Mouse (Mus musculus) T-cell, adult 66 days (primary cell): ENCODE measurements around the gene Timm44. TPM values are rescaled to one million over a fixed set of nuclear protein-coding genes. Genes with fewer than 3 reads are reported as not detected.

Experiments used
- total RNA-seq, 2 experiments: library from RNA; stranded (reverse); gene quantifications; 3 replicates in 1 of 2; 4 replicates in 1 of 2; pipeline ENCODE4 v1.2.4; 2023

Timm44 gene
- total RNA-seq: 10 to 100 TPM; 70.9 to 83.2 TPM

GRCm38 (mm10) chr8:4275275-4276110 lies at the start of gene Timm44:
Gene Timm44 (minus strand): TSS chr8:4275913.

GRCm38 (mm10) chr8:4324983-4325750 lies 49.5 kb upstream of the Timm44 start, which contains the start of the genes Ccl25 and Elavl1:
Gene Ccl25 (plus strand): TSS chr8:4325210.
Gene Elavl1 (minus strand): TSS chr8:4325413.

GRCm38 (mm10) chr8:4259125-4259804 lies 16.4 kb downstream of the Timm44 start, which contains the start of gene Ctxn1:
Gene Ctxn1 (minus strand): TSS chr8:4259274.

GRCm38 (mm10) chr8:4252934-4253841 lies 22.5 kb downstream of the Timm44 start, which contains the start of gene Snapc2:
Gene Snapc2 (plus strand): TSS chr8:4253080.

GRCm38 (mm10) chr8:4247951-4248540 lies 27.7 kb downstream of the Timm44 start, which contains the start of gene Tgfbr3l:
Gene Tgfbr3l (plus strand): TSS chr8:4248214.

GRCm38 (mm10) chr8:4238434-4239192 lies 37.1 kb downstream of the Timm44 start, which contains the start of the genes Map2k7 and Gm49320:
Gene Map2k7 (plus strand): TSS chr8:4238740.
Gene Gm49320 (plus strand): TSS chr8:4238865.

GRCm38 (mm10) chr8:4226739-4227347 lies 48.9 kb downstream of the Timm44 start, which contains the start of gene Lrrc8e:
Gene Lrrc8e (plus strand): TSS chr8:4226827.

GRCm38 (mm10) chr8:4216791-4217621 lies 58.7 kb downstream of the Timm44 start, which contains the start of gene Prr36:
Gene Prr36 (minus strand): TSS chr8:4217459.

Other genes starting within 250 kb of the Timm44 start
- gene Cd209f, start 170.1 kb downstream of the Timm44 start, total RNA-seq: not detected
- not detected for gene Cd209g, start 141.8 kb downstream of the Timm44 start, total RNA-seq
- 10 to 100 TPM; 20.4 to 25.1 TPM for gene Evi5l, start 109.3 kb downstream of the Timm44 start, total RNA-seq
- under 1 TPM; 0.15 to 0.38 TPM for gene Prr36, start 58.5 kb downstream of the Timm44 start, total RNA-seq
- gene Lrrc8e, start 49.1 kb downstream of the Timm44 start, total RNA-seq: not detected
- 100 to 1,000 TPM; 131 to 134 TPM for gene Map2k7, start 37.2 kb downstream of the Timm44 start, total RNA-seq
- 1 to 10 TPM in 1 of 2 experiments, not detected in 1; 3.9 TPM for gene Gm49320, start 37.0 kb downstream of the Timm44 start, total RNA-seq
- 10 to 100 TPM; 36.5 to 43.9 TPM for gene Tgfbr3l, start 27.7 kb downstream of the Timm44 start, total RNA-seq
- 10 to 100 TPM; 17.9 to 20.3 TPM for gene Snapc2, start 22.8 kb downstream of the Timm44 start, total RNA-seq
- 1 to 10 TPM; 1.6 to 3.1 TPM for gene Ctxn1, start 16.6 kb downstream of the Timm44 start, total RNA-seq
- 10 to 100 TPM; 25.5 to 25.8 TPM for gene Ccl25, start 49.3 kb upstream of the Timm44 start, total RNA-seq
- gene Elavl1, start 49.5 kb upstream of the Timm44 start, total RNA-seq: 100 to 1,000 TPM; 101 to 106 TPM
- 10 to 100 TPM; 39.1 to 47.5 TPM for gene Cers4, start 217.1 kb upstream of the Timm44 start, total RNA-seq